Mouse (Mus musculus) subcutaneous adipose tissue, adult 2 months (tissue): Measurements from ENCODE around the gene Tmed8. TPM values are rescaled to one million over a fixed set of nuclear protein-coding genes. Genes with fewer than 3 reads are reported as not detected.

ENCODE experiments used
- polyA plus RNA-seq: library from polyadenylated mRNA; depleted of rRNA; stranded (reverse); fragments of >200 nt; gene quantifications from 2 replicates; pipeline ENCODE4 v1.2.3, GENCODE M21; 2012; ENCODE audit warnings: low replicate concordance; rRNA removed

The Tmed8 gene
- polyA plus RNA-seq, result 6.5 and 9.4 TPM in 2 replicates

GRCm38 (mm10) chr12:87199973-87200586 is at the start of gene Tmed8:
Gene Tmed8, minus strand, starts transcription at chr12:87200454.

DNA sequence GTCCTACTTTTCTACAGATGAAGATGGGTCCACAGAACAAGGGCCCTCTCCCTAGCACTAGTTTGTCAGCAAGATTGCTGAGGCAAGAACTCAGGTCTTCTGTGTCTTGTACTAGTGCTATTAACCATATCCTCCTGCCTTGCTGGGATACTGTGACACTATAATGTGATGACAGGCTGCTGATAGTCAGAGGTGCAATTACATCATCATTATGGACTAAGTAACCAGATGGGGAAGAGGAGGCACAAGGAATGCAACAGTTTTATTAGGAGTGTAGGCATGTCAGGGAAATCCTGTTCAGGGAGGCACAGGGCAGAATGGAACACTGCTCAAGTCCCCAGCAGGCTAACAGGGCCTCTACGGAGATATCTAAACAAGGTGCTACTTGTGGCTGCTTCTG is 38.4 kb upstream of the Tmed8 start, which contains the start of gene Noxred1:
Gene Noxred1 (minus strand): TSS at position 101 of the 400 bp plus-strand sequence.

GRCm38 (mm10) chr12:87199206-87199972 is 865 bp downstream of the Tmed8 start, which contains the start of gene Samd15:
Gene Samd15, plus strand, starts transcription at chr12:87199723.

DNA sequence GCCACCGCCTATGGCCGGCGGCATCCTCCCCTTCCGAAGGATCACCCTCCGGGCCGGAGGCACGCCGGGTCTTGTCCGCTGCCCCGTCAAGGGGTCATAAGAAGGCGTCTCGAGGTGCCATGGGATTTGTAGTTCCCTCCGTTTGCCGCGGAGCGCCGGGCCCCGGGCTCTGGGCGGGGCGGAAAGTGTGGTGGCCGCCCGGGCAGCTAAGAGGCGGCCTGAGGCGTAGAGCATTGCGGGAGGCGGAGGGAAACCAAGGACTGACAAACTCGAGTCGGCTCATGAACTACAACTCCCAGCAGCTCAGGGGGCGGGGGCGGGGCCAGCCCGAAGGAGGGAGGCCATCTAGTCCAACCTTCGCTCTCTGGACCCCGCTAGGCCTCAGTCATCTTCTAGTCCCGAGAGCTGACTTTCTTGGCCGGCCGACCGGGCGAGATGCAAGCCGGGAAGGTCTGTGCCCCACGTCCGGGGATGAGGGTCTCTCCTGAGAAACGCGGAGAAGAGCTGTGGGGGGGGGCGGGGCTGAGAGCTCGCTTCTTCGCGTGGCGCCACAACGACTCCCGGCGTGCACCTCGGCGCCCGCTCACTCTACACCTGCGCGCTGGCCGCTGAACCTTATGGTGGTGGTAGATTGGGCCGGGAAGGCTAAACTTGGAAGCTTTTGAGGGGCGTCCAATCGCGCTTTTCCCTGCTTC is 52.7 kb downstream of the Tmed8 start, which contains the start of gene Pomt2:
Gene Pomt2 (minus strand): TSS at position 574 of the 695 bp plus-strand sequence.

DNA sequence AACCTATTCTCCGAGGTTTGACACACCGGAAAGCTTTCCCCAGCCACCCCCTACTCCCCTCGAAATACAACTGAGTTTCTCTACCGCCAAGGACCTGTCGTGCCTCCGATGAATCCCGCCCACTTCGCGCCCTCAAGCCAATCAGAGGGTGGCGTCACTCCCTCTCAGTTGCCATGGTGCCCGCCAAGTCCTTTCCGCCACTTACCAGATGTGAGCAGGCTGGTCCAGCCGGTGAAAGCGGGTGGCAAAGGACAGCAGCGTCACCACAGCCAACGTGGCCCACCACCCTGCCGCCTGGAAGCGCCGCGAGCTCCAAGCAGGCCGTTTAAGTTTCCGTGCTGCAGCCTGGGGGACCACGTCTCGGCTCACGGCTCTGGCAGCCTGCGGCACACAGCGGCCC is 53.3 kb downstream of the Tmed8 start, which contains the start of gene Gstz1:
Gene Gstz1 (plus strand): TSS at position 200 of the 400 bp plus-strand sequence.

Other genes starting within 250 kb of the Tmed8 start
- gene Zdhhc22, start 210.0 kb downstream of the Tmed8 start, polyA plus RNA-seq, result not detected in 2 replicates
- 0.07 and 0.12 TPM in 2 replicates for gene Tmem63c, start 179.1 kb downstream of the Tmed8 start, polyA plus RNA-seq
- 1.1 and 3.7 TPM in 2 replicates for gene Ngb, start 97.9 kb downstream of the Tmed8 start, polyA plus RNA-seq
- 541 and 1,541 TPM in 2 replicates for gene Gstz1, start 53.3 kb downstream of the Tmed8 start, polyA plus RNA-seq
- 15.0 and 26.0 TPM in 2 replicates for gene Pomt2, start 52.5 kb downstream of the Tmed8 start, polyA plus RNA-seq
- gene Samd15, start 731 bp downstream of the Tmed8 start, polyA plus RNA-seq, result 0.29 TPM in 1 of 2 replicates, not detected in the other
- gene Noxred1, start 38.3 kb upstream of the Tmed8 start, polyA plus RNA-seq, result 0.83 and 0.87 TPM in 2 replicates
- gene Vipas39, start 65.8 kb upstream of the Tmed8 start, polyA plus RNA-seq, result 35.5 and 40.0 TPM in 2 replicates
- gene Ahsa1, start 66.0 kb upstream of the Tmed8 start, polyA plus RNA-seq, result 57.3 and 77.4 TPM in 2 replicates
- gene Ism2, start 99.3 kb upstream of the Tmed8 start, polyA plus RNA-seq, result 0.30 and 7.4 TPM in 2 replicates
- gene Sptlc2, start 187.9 kb upstream of the Tmed8 start, polyA plus RNA-seq, result 13.5 and 16.8 TPM in 2 replicates
- 20.2 and 21.2 TPM in 2 replicates for gene Slirp, start 243.4 kb upstream of the Tmed8 start, polyA plus RNA-seq
- gene Alkbh1, start 243.6 kb upstream of the Tmed8 start, polyA plus RNA-seq, result 10.2 and 22.3 TPM in 2 replicates